Mouse (Mus musculus) embryonic facial prominence, embryonic 15.5 days (tissue): ENCODE measurements around the gene Pan2. TPM values are rescaled to one million over a fixed set of nuclear protein-coding genes. Genes with fewer than 3 reads are reported as not detected.

Source experiments
- ATAC-seq: fragments of 200-750 bp; cut with Nextera tagmentation; 2 replicates; pipeline ENCODE4 v1.8.0; 2017; ENCODE audit warnings: low read depth, moderate TSS enrichment; ENCODE audit not compliant: insufficient number of reproducible peaks, low FRiP score, low TSS enrichment
- H3K27ac ChIP-seq: fragments of 300-500 bp; sonication (generic); replicated peaks from 2 replicates; pipeline ENCODE4 v1.5.1; 2015; ENCODE audit warnings: mild to moderate bottlenecking, inconsistent platforms
- H3K27me3 ChIP-seq: fragments of 300-500 bp; sonication (generic); 2 replicates; pipeline ENCODE4 v1.6.1; 2015; ENCODE audit warnings: inconsistent platforms
- H3K36me3 ChIP-seq: fragments of 300-500 bp; sonication (generic); 2 replicates; pipeline ENCODE4 v1.6.1; 2015; ENCODE audit warnings: mild to moderate bottlenecking, inconsistent platforms
- H3K4me1 ChIP-seq: fragments of 300-500 bp; sonication (generic); 2 replicates; pipeline ENCODE4 v1.6.1; 2015; ENCODE audit warnings: inconsistent platforms
- H3K4me2 ChIP-seq: fragments of 300-500 bp; sonication (generic); replicated peaks from 2 replicates; pipeline ENCODE4 v1.6.1; 2015; ENCODE audit warnings: mild to moderate bottlenecking, inconsistent platforms
- H3K4me3 ChIP-seq: fragments of 300-500 bp; sonication (generic); replicated peaks from 2 replicates; pipeline ENCODE4 v1.5.1; 2015; ENCODE audit warnings: mild to moderate bottlenecking, inconsistent platforms
- H3K9ac ChIP-seq: fragments of 300-500 bp; sonication (generic); 2 replicates; pipeline ENCODE4 v1.6.1; 2015; ENCODE audit warnings: inconsistent platforms
- H3K9me3 ChIP-seq: fragments of 300-500 bp; sonication (generic); replicated peaks from 2 replicates; pipeline ENCODE4 v1.6.1; 2016; ENCODE audit warnings: inconsistent platforms
- WGBS: fragments of 180-500 bp; shearing (Covaris S2); methylation state at CpG from one replicate; pipeline ENCODE4 v1.1.7; 2015; 5-methylcytosine and 5-hydroxymethylcytosine counted together
- polyA plus RNA-seq: library from polyadenylated mRNA; unstranded; fragments of >200 nt; fragmentation: Nextera tagmentation; extraction: Ambion mirVana; gene quantifications from 2 replicates; pipeline ENCODE4 v1.2.1, GENCODE M21; 2015

Pan2 gene
- polyA plus RNA-seq, 1 experiment from 2014 or later: 32.0 TPM

GRCm38 (mm10) chr10:128337306-128338181 is 34.4 kb downstream of the Pan2 start, which contains the start of gene Cs:
Gene Cs (plus strand): TSS chr10:128337734.
- Histone ChIP-seq H3K4me2 (peak within 1 kb of the TSS; percentile 77), H3K4me3 (peak within 1 kb of the TSS; percentile 98), H3K36me3 (no peaks in the 10 kb centered on the region), H3K27me3 (no peaks in the 10 kb centered on the region), H3K9ac (peak within 1 kb of the TSS; percentile 96), H3K9me3 (no peaks in the 10 kb centered on the region), H3K27ac (peak within 1 kb of the TSS; percentile 94), H3K4me1 (peaks cover 18% of the 10 kb centered on the region)
- under 1% methylated on average over 61 of the region's 61 CpGs for WGBS
- ATAC-seq: peak; percentile 99

- Histone ChIP-seq H3K4me3 (peak overlapping the region; percentile 98), H3K27me3 (no peaks in the 10 kb centered on the region), H3K9ac (peak overlapping the region; percentile 96), H3K36me3 (no peaks in the 10 kb centered on the region), H3K4me2 (peak overlapping the region; percentile 77), H3K9me3 (no peaks in the 10 kb centered on the region), H3K4me1 (peaks cover 18% of the 10 kb centered on the region), H3K27ac (peak overlapping the region; percentile 94)
- 13% methylated on average over 5 of the region's 5 CpGs for WGBS
- ATAC-seq: no peak
Measured at GRCm38 (mm10) chr10:128338415-128338814, 35.3 kb downstream of the Pan2 start.

- WGBS: 50% methylated on average over 2 of the region's 2 CpGs
- no peaks in the 10 kb centered on the region for H3K9me3 ChIP-seq
- peak overlapping the region; percentile 98 for H3K4me3 ChIP-seq
- H3K4me1 ChIP-seq: peaks cover 18% of the 10 kb centered on the region
- H3K27ac ChIP-seq: no peak overlapping the region; the same call in 1 of the 2 replicates
- ATAC-seq: no peak
- peak overlapping the region; percentile 77 for H3K4me2 ChIP-seq
- H3K36me3 ChIP-seq: no peaks in the 10 kb centered on the region
- no peaks in the 10 kb centered on the region for H3K27me3 ChIP-seq
- no peak overlapping the region for H3K9ac ChIP-seq
Measured at GRCm38 (mm10) chr10:128338948-128339347, 35.8 kb downstream of the Pan2 start.

- H3K27ac ChIP-seq: no peak overlapping the region
- no peak for ATAC-seq
- H3K4me1 ChIP-seq: peaks cover 27% of the 10 kb centered on the region
- no peaks in the 10 kb centered on the region for H3K27me3 ChIP-seq
- no peak overlapping the region for H3K4me3 ChIP-seq
- no peaks in the 10 kb centered on the region for H3K9me3 ChIP-seq
- 81% methylated on average over 2 of the region's 2 CpGs for WGBS
- no peak overlapping the region for H3K9ac ChIP-seq
- H3K36me3 ChIP-seq: no peaks in the 10 kb centered on the region
- no peak overlapping the region for H3K4me2 ChIP-seq
Measured at GRCm38 (mm10) chr10:128340257-128340656, 37.1 kb downstream of the Pan2 start.

- Histone ChIP-seq H3K9me3 (no peaks in the 10 kb centered on the region), H3K27me3 (no peaks in the 10 kb centered on the region), H3K4me3 (no peak overlapping the region), H3K27ac (no peak overlapping the region), H3K4me2 (no peak overlapping the region), H3K36me3 (no peaks in the 10 kb centered on the region), H3K9ac (no peak overlapping the region), H3K4me1 (peaks cover 20% of the 10 kb centered on the region)
- WGBS: 98% methylated on average over 1 of the region's 1 CpGs
- ATAC-seq: no peak
Measured at GRCm38 (mm10) chr10:128343436-128343835, 40.3 kb downstream of the Pan2 start.

- Histone ChIP-seq H3K27me3 (no peaks in the 10 kb centered on the region), H3K9ac (no peak overlapping the region), H3K27ac (peak overlapping the region; percentile 76), H3K4me3 (0 out of 2 replicates have a peak overlapping the region, but pooled peaks have one; percentile 6), H3K9me3 (no peaks in the 10 kb centered on the region), H3K4me1 (peaks cover 9% of the 10 kb centered on the region), H3K4me2 (peak overlapping the region; percentile 28; the same call in 1 of the 2 replicates), H3K36me3 (0 out of 2 replicates have a peak, but pooled peaks cover 8% of the 10 kb centered on the region)
- ATAC-seq: peak; percentile 67
- WGBS: 34% methylated on average over 7 of the region's 7 CpGs
Measured at GRCm38 (mm10) chr10:128344568-128345275, 41.6 kb downstream of the Pan2 start.

GRCm38 (mm10) chr10:128347541-128347940 is 44.4 kb downstream of the Pan2 start:
- H3K27ac ChIP-seq: no peak overlapping the region
- WGBS: 86% methylated on average over 8 of the region's 8 CpGs
- no peak overlapping the region for H3K9ac ChIP-seq
- no peaks in the 10 kb centered on the region for H3K9me3 ChIP-seq
- no peak for ATAC-seq
- no peaks in the 10 kb centered on the region for H3K27me3 ChIP-seq
- H3K4me3 ChIP-seq: no peak overlapping the region
- peaks cover 35% of the 10 kb centered on the region for H3K36me3 ChIP-seq
- H3K4me2 ChIP-seq: no peak overlapping the region
- peaks cover 9% of the 10 kb centered on the region for H3K4me1 ChIP-seq

- Histone ChIP-seq H3K4me3 (no peak overlapping the region), H3K4me1 (no peaks in the 10 kb centered on the region), H3K27me3 (no peaks in the 10 kb centered on the region), H3K27ac (no peak overlapping the region), H3K36me3 (peaks cover 80% of the 10 kb centered on the region), H3K9me3 (no peaks in the 10 kb centered on the region), H3K9ac (no peak overlapping the region), H3K4me2 (no peak overlapping the region)
- 48% methylated on average over 2 of the region's 2 CpGs for WGBS
- ATAC-seq: no peak
Measured at GRCm38 (mm10) chr10:128358796-128359195, 55.7 kb downstream of the Pan2 start.

GRCm38 (mm10) chr10:128359226-128359625 is 56.1 kb downstream of the Pan2 start:
- WGBS: 85% methylated on average over 6 of the region's 6 CpGs
- no peaks in the 10 kb centered on the region for H3K27me3 ChIP-seq

GRCm38 (mm10) chr10:128361836-128362235 is 58.7 kb downstream of the Pan2 start:
- Histone ChIP-seq H3K4me1 (no peaks in the 10 kb centered on the region), H3K9me3 (no peaks in the 10 kb centered on the region), H3K27ac (no peak overlapping the region), H3K27me3 (no peaks in the 10 kb centered on the region), H3K4me2 (no peak overlapping the region), H3K4me3 (no peak overlapping the region), H3K36me3 (peaks cover 75% of the 10 kb centered on the region), H3K9ac (no peak overlapping the region)
- WGBS: 89% methylated on average over 6 of the region's 6 CpGs
- ATAC-seq: no peak

More at GRCm38 (mm10) chr10:128359226-128359625, 56.1 kb downstream of the Pan2 start:
- H3K4me1 ChIP-seq: no peaks in the 10 kb centered on the region
- H3K4me2 ChIP-seq: no peak overlapping the region
- H3K27ac ChIP-seq: no peak overlapping the region
- H3K9ac ChIP-seq: no peak overlapping the region
- no peaks in the 10 kb centered on the region for H3K9me3 ChIP-seq
- no peak for ATAC-seq
- no peak overlapping the region for H3K4me3 ChIP-seq
- peaks cover 77% of the 10 kb centered on the region for H3K36me3 ChIP-seq

- no peak overlapping the region for H3K9ac ChIP-seq
Measured at GRCm38 (mm10) chr10:128362568-128362967, 59.4 kb downstream of the Pan2 start.

More at GRCm38 (mm10) chr10:128362568-128362967, 59.4 kb downstream of the Pan2 start:
- Histone ChIP-seq H3K4me2 (no peak overlapping the region), H3K4me3 (no peak overlapping the region), H3K4me1 (peaks cover 4% of the 10 kb centered on the region), H3K27me3 (no peaks in the 10 kb centered on the region), H3K36me3 (peaks cover 75% of the 10 kb centered on the region), H3K27ac (no peak overlapping the region), H3K9me3 (no peaks in the 10 kb centered on the region)
- no peak for ATAC-seq
- WGBS: 50% methylated on average over 3 of the region's 3 CpGs
